15 mouse cellular contexts compared by ENCODE assay signal in the genomic region with DNA sequence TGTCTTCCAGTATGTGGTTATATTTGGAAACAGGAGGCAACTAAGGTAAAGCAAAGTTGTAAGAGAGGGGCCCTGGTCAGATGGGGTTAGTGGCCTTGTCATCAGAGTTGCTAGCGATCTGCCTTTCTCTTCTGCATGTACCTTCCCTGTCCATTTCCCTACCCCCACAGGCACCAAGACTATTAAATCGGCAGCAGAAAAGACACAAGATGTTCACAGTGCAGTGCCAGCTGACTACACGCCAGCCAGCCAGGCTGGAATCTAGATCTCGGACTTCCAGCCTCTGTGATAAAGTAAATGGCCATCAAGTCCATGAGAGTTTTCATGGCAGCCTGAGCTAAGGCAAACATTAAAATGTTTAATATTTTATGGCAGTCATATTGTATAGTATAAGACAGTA.
A peak's percentile ranks its signal among the peaks of the same experiment; 100 is the strongest.
DNase-seq lines count a peak whose midpoint lies in the region; ATAC-seq lines count a peak whose summit lies in the region.
"Had no signal": no experiment of that assay in that cellular context is flagged by ENCODE, and none has a peak within 500 bp of the region (broad histone marks: within the 10 kb centered on the region; RNA-seq: fewer than 3 reads in every experiment).

No protein-coding gene starts in this region.

- no peaks in the 10 kb centered on the region for H3K9me3 ChIP-seq in forebrain, embryonic 11.5 days (ENCODE audit: control insufficient read depth, low read length)
- H3K9me3 ChIP-seq: embryonic facial prominence, embryonic 15.5 days; liver, embryonic 15.5 days; neural tube, embryonic 12.5 days had no signal

- no peak overlapping the region for H3K4me3 ChIP-seq in forebrain, embryonic 11.5 days (ENCODE audit: low read depth, low read length)
- H3K4me3 ChIP-seq: embryonic facial prominence, embryonic 15.5 days; heart, adult 2 months; liver, embryonic 15.5 days; neural tube, embryonic 12.5 days had no signal

- no peak overlapping the region for H3K9ac ChIP-seq in forebrain, embryonic 11.5 days (ENCODE audit: low read length)
- H3K9ac ChIP-seq: embryonic facial prominence, embryonic 15.5 days; liver, embryonic 15.5 days; neural tube, embryonic 12.5 days had no signal

- peak; percentile 72 for ATAC-seq in cerebellum, adult (ENCODE audit: insufficient number of reproducible peaks, low FRiP score, low TSS enrichment)
- ATAC-seq in forebrain, embryonic 11.5 days (replicated peaks; ENCODE audit: low FRiP score) = no peak
- ATAC-seq: CD4-positive, CD25-positive, alpha-beta regulatory T cell, adult 4 months; forebrain, embryonic 16.5 days; midbrain, embryonic 16.5 days had no signal

- DNase-seq in layer of hippocampus, postnatal 10 days (ENCODE audit: low spot score in 2 of 2) = peak; percentile 15 to 34
- DNase-seq in layer of hippocampus, adult 18-20 months (ENCODE audit: low spot score in 2 of 2) = no peak
- peak; percentile 22 for DNase-seq in cerebellum, adult 8-10 months
- DNase-seq in gastrocnemius, postnatal 25 days = peak; percentile 46
- DNase-seq in layer of hippocampus, adult 9-11 months = no peak
- DNase-seq in forebrain, embryonic 11.5 days (ENCODE audit: low spot score) = no peak
- DNase-seq: spleen, adult 18-20 months had no signal

- 92% methylated on average over 4 of the region's 4 CpGs for WGBS in forebrain, embryonic 11.5 days

- H3K27me3 ChIP-seq in forebrain, embryonic 11.5 days (ENCODE audit: control insufficient read depth, insufficient read depth, low read length) = no peaks in the 10 kb centered on the region
- H3K27me3 ChIP-seq: embryonic facial prominence, embryonic 15.5 days; liver, embryonic 15.5 days; neural tube, embryonic 12.5 days had no signal

- H3K27ac ChIP-seq in forebrain, embryonic 11.5 days (ENCODE audit: low read depth, low read length) = no peak overlapping the region
- H3K27ac ChIP-seq: embryonic facial prominence, embryonic 15.5 days; heart, adult 2 months; liver, embryonic 15.5 days; neural tube, embryonic 12.5 days had no signal

- H3K4me2 ChIP-seq in forebrain, embryonic 11.5 days (ENCODE audit: low read depth, low read length, severe bottlenecking) = no peak overlapping the region
- H3K4me2 ChIP-seq: embryonic facial prominence, embryonic 15.5 days; liver, embryonic 15.5 days; neural tube, embryonic 12.5 days had no signal

- H3K4me1 ChIP-seq in forebrain, embryonic 11.5 days (replicated peaks; ENCODE audit: control insufficient read depth, insufficient read depth, low read length) = no peaks in the 10 kb centered on the region
- H3K4me1 ChIP-seq: embryonic facial prominence, embryonic 15.5 days; liver, embryonic 15.5 days; neural tube, embryonic 12.5 days had no signal

- no peaks in the 10 kb centered on the region for H3K36me3 ChIP-seq in forebrain, embryonic 11.5 days (ENCODE audit: control insufficient read depth, insufficient read depth, low read length)
- H3K36me3 ChIP-seq: embryonic facial prominence, embryonic 15.5 days; liver, embryonic 15.5 days; neural tube, embryonic 12.5 days had no signal

Comparison
In these comparisons a context has a peak if more than half of its experiments do, and no peak if none do; other contexts are left out.
1. DNase-seq: peak in layer of hippocampus, postnatal 10 days (2 of 2), cerebellum, adult 8-10 months (single experiment) and gastrocnemius, postnatal 25 days (single experiment); none in layer of hippocampus, adult 18-20 months (0 of 2), layer of hippocampus, adult 9-11 months (single experiment) and forebrain, embryonic 11.5 days (single experiment).